Mouse (Mus musculus) ES-E14 (cell line): Measurements from ENCODE around the gene Rnase4. TPM values are rescaled to one million over a fixed set of nuclear protein-coding genes. Genes with fewer than 3 reads are reported as not detected.
"Not testable (repeated sequence)": the region's sequence is repeated elsewhere in the genome, so short reads cannot be mapped to it uniquely, and the experiment has no call there.

Source experiments
- DNase-seq: peaks from one replicate; pipeline ENCODE4 v3.0.0-alpha.2; 2013; ENCODE audit warnings: low read depth, low spot score
- H3K27ac ChIP-seq: 2 replicates; pipeline ENCODE4 v1.5.1; 2012; ENCODE audit warnings: low read depth, mild to moderate bottlenecking, low read length, moderate library complexity, mixed read lengths; ENCODE audit not compliant: poor library complexity, insufficient read depth, severe bottlenecking
- H3K36me3 ChIP-seq: 2 replicates; pipeline ENCODE4 v1.6.1; 2012; ENCODE audit warnings: mild to moderate bottlenecking, low read length, moderate library complexity, mixed read lengths; ENCODE audit not compliant: control insufficient read depth, poor library complexity, insufficient read depth, severe bottlenecking
- H3K4me1 ChIP-seq, 2 experiments: fragments of 150-350 bp in 1 of 2; sonication (generic) in 1 of 2; 2 replicates each; pipeline ENCODE4 v1.6.1; 2012; ENCODE audit warnings: low read length in 2 of 2, mild to moderate bottlenecking in 1 of 2, mixed read lengths in 1 of 2; ENCODE audit not compliant: control insufficient read depth in 2 of 2, insufficient read depth in 2 of 2, poor library complexity in 1 of 2
- H3K4me3 ChIP-seq, 2 experiments: fragments of 150-350 bp in 1 of 2; sonication (generic) in 1 of 2; 2 replicates each; pipeline ENCODE4 v1.5.1; 2012; ENCODE audit warnings: low read length in 2 of 2, low read depth in 1 of 2, mild to moderate bottlenecking in 1 of 2, mixed read lengths in 1 of 2; ENCODE audit not compliant: insufficient read depth in 1 of 2, poor library complexity in 1 of 2, severe bottlenecking in 1 of 2
- H3K9ac ChIP-seq: 2 replicates; pipeline ENCODE4 v1.6.1; 2012; ENCODE audit warnings: low read depth, mild to moderate bottlenecking, low read length, mixed read lengths; ENCODE audit not compliant: poor library complexity, insufficient read depth, severe bottlenecking
- H3K9me3 ChIP-seq: fragments of 150-350 bp; sonication (generic); 2 replicates; pipeline ENCODE4 v1.6.1; 2012; ENCODE audit warnings: low read depth, mild to moderate bottlenecking, low read length; ENCODE audit not compliant: control insufficient read depth, insufficient read depth
- CHD2 ChIP-seq: IDR thresholded peaks from 2 replicates; pipeline ENCODE4 v1.6.1; 2014; ENCODE audit warnings: mild to moderate bottlenecking, low read depth, low read length, inconsistent platforms
- HCFC1 ChIP-seq: IDR thresholded peaks from 2 replicates; pipeline ENCODE4 v1.6.1; 2012; ENCODE audit warnings: low read length, inconsistent platforms, borderline replicate concordance; ENCODE audit not compliant: insufficient read depth
- MAFK ChIP-seq: IDR thresholded peaks from 2 replicates; pipeline ENCODE4 v1.6.1; 2014; ENCODE audit warnings: mild to moderate bottlenecking, low read depth, low read length, inconsistent platforms; ENCODE audit not compliant: insufficient read depth
- ZC3H11A ChIP-seq: IDR thresholded peaks from 2 replicates; pipeline ENCODE4 v1.6.1; 2012; ENCODE audit warnings: low read depth, mild to moderate bottlenecking, inconsistent platforms, low read length, borderline replicate concordance
- ZNF384 ChIP-seq: IDR thresholded peaks from 2 replicates; pipeline ENCODE4 v1.6.1; 2012; ENCODE audit warnings: low read depth, low read length, inconsistent platforms
- in situ Hi-C, 2 experiments: fragments of 600-800 bp; cut with MboI; formaldehyde crosslinking; loops; one replicate each; pipeline ENCODE4 v1.15.1; 2025; ENCODE audit warnings: low sequenced_read_pairs in 2 of 2, inconsistent platforms in 1 of 2; ENCODE audit not compliant: unreplicated experiment in 2 of 2
- total RNA-seq: library from RNA; depleted of rRNA; stranded (reverse); fragments of 300-350 nt; gene quantifications from 2 replicates; pipeline ENCODE4 v1.2.3, GENCODE M21; 2012

The Rnase4 gene
- total RNA-seq, 1 experiment: 2.5 TPM

GRCm38 (mm10) chr14:51093496-51093895, 2.6 kb downstream of the Rnase4 start:
- TF ChIP-seq ZC3H11A (no peak), HCFC1 (no peak), CHD2 (no peak)
- H3K4me1 ChIP-seq: no peaks in the 10 kb centered on the region
- no peak for DNase-seq

GRCm38 (mm10) chr14:51094096-51094875, 3.4 kb downstream of the Rnase4 start:
- Histone ChIP-seq H3K9ac (no peak overlapping the region), H3K9me3 (no peaks in the 10 kb centered on the region), H3K27ac (no peak overlapping the region), H3K36me3 (no peaks in the 10 kb centered on the region), H3K4me1 (no peaks in the 10 kb centered on the region), H3K4me3 (no peak overlapping the region)
- TF ChIP-seq ZC3H11A (no peak), CHD2 (no peak), ZNF384 (no peak), HCFC1 (no peak), MAFK (no peak)
- no peak for DNase-seq
- in situ Hi-C loops: loop anchor here (10.0 to 25.0 kb wide), 2 partner anchors 668 to 681 kb away; partner anchors contain the start of gene Ang4 (in 2 of the 2)

More at GRCm38 (mm10) chr14:51093496-51093895, 2.6 kb downstream of the Rnase4 start:
- Histone ChIP-seq H3K36me3 (no peaks in the 10 kb centered on the region), H3K4me3 (no peak overlapping the region), H3K9me3 (no peaks in the 10 kb centered on the region), H3K9ac (no peak overlapping the region), H3K27ac (no peak overlapping the region)
- in situ Hi-C loops: loop anchor here (10.0 to 25.0 kb wide), 2 partner anchors 669 to 681 kb away; partner anchors contain the start of gene Ang4 (in 2 of the 2)

- no peak overlapping the region for H3K9ac ChIP-seq
- DNase-seq: no peak
- H3K4me1 ChIP-seq: no peaks in the 10 kb centered on the region
- no peak for TF ChIP-seq HCFC1
- no peak for TF ChIP-seq CHD2
- TF ChIP-seq ZNF384: no peak
- no peak for TF ChIP-seq ZC3H11A
- TF ChIP-seq MAFK: no peak
- H3K27ac ChIP-seq: no peak overlapping the region
- no peak overlapping the region for H3K4me3 ChIP-seq
- H3K36me3 ChIP-seq: no peaks in the 10 kb centered on the region
- H3K9me3 ChIP-seq: no peaks in the 10 kb centered on the region
- in situ Hi-C loops: loop anchor here (10.0 to 25.0 kb wide), 2 partner anchors 667 to 680 kb away; partner anchors contain the start of gene Ang4 (in 2 of the 2)
Observed at GRCm38 (mm10) chr14:51094921-51095320, 4.0 kb downstream of the Rnase4 start.

- in situ Hi-C loops: loop anchor here (10.0 to 25.0 kb wide), 2 partner anchors 666 to 679 kb away; partner anchors contain the start of gene Ang4 (in 2 of the 2)
- no peak for DNase-seq
Observed at GRCm38 (mm10) chr14:51095736-51096524, 5.1 kb downstream of the Rnase4 start.

GRCm38 (mm10) chr14:51098300-51098699, 7.4 kb downstream of the Rnase4 start:
- H3K36me3 ChIP-seq, H3K9me3 ChIP-seq, DNase-seq, H3K4me3 ChIP-seq, H3K9ac ChIP-seq, H3K4me1 ChIP-seq, H3K27ac ChIP-seq: not testable (repeated sequence)
- in situ Hi-C loops: loop anchor here (10.0 to 25.0 kb wide), 2 partner anchors 664 to 677 kb away; partner anchors contain the start of gene Ang4 (in 2 of the 2)

More at GRCm38 (mm10) chr14:51095736-51096524, 5.1 kb downstream of the Rnase4 start:
- Histone ChIP-seq H3K4me3 (no peak overlapping the region), H3K9ac (no peak overlapping the region), H3K27ac (no peak overlapping the region), H3K9me3 (no peaks in the 10 kb centered on the region), H3K36me3 (no peaks in the 10 kb centered on the region), H3K4me1 (no peaks in the 10 kb centered on the region)
- TF ChIP-seq HCFC1: no peak
